Mouse (Mus musculus): ENCODE data around the gene Car5b.

The Car5b gene

GRCm38 (mm10) chrX:163957803-163958466 is 69.9 kb downstream of the Car5b start:
- DNase-seq: peak; percentile 75 to 80

- no peak for DNase-seq
These were observed 70.4 kb downstream of the Car5b start for GRCm38 (mm10) chrX:163957381-163957780.

GRCm38 (mm10) chrX:163951618-163952017 is 76.2 kb downstream of the Car5b start:
- DNase-seq: no peak

- DNase-seq: no peak
These were observed 83.4 kb downstream of the Car5b start for GRCm38 (mm10) chrX:163944381-163944780.

- DNase-seq: no peak
These were observed 89.2 kb downstream of the Car5b start for GRCm38 (mm10) chrX:163938587-163938986.

- no peak for DNase-seq
These were observed 93.1 kb downstream of the Car5b start for GRCm38 (mm10) chrX:163934731-163935130.

- DNase-seq: no peak
These were observed 98.2 kb downstream of the Car5b start for GRCm38 (mm10) chrX:163929550-163929949.

Measured in kidney, postnatal 4 days (tissue).